Mouse (Mus musculus): ENCODE measurements at regions not wholly inside any gene's neighbourhood (a gene's known extent, or its start where the extent isn't known, plus 50 kb on each side); places are given as distances from the start of the nearest gene placed in this dataset.
A peak's percentile ranks its signal among the peaks of the same experiment; 100 is the strongest.

GRCm38 (mm10) chr4:152647084-152647483 lies 169.4 kb upstream of the Kcnab2 start:
- no peak for DNase-seq (ENCODE audit: inconsistent ontology term)

- no peak for DNase-seq (ENCODE audit: inconsistent ontology term)
Measured at GRCm38 (mm10) chr4:152637088-152637487, 159.4 kb upstream of the Kcnab2 start.

GRCm38 (mm10) chr4:152633896-152634295 lies 156.2 kb upstream of the Kcnab2 start:
- DNase-seq (ENCODE audit: inconsistent ontology term), result no peak

GRCm38 (mm10) chr4:152628111-152628510 lies 150.4 kb upstream of the Kcnab2 start:
- DNase-seq (ENCODE audit: inconsistent ontology term), result no peak

GRCm38 (mm10) chr4:152625032-152626003 lies 147.6 kb upstream of the Kcnab2 start:
- peak; percentile 86 for DNase-seq (ENCODE audit: inconsistent ontology term)

GRCm38 (mm10) chr4:152622022-152622777 lies 144.5 kb upstream of the Kcnab2 start:
- peak; percentile 27 for DNase-seq (ENCODE audit: inconsistent ontology term)

- DNase-seq (ENCODE audit: inconsistent ontology term), result no peak
Measured at GRCm38 (mm10) chr4:152617636-152618035, 140.0 kb upstream of the Kcnab2 start.

- no peak for DNase-seq (ENCODE audit: inconsistent ontology term)
Measured at GRCm38 (mm10) chr4:152615155-152615554, 137.5 kb upstream of the Kcnab2 start.

- DNase-seq (ENCODE audit: inconsistent ontology term), result no peak
Measured at GRCm38 (mm10) chr4:152614356-152615100, 136.9 kb upstream of the Kcnab2 start.

Data from Muller cell, postnatal 12 days (primary cell).